ENCODE assay signal across 14 mouse cellular contexts in the genomic region with DNA sequence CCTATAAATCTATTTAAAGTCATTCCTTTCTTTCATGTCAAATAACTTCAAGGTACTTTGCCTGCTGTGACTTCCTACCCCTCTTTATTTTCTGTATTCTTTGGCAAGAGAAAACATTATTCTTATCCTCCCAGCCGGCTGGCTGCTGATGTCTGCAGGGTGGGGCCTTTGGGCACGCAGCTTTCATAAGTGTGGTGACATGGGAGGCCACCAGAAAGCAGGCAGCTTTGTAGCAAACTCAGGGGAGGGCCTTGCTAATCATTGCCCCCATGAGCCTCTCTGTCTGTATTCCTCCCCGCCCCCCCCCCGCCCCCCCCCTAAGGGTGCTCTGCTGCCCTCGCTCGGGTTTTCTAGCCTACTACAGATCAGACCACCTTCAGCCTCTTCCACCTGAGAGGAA. TPM values are rescaled to one million over a fixed set of nuclear protein-coding genes. Genes with fewer than 3 reads are reported as not detected.
DNase-seq lines count a peak whose midpoint lies in the region; ATAC-seq and TF ChIP-seq lines count a peak whose summit lies in the region.
"Had no signal": no experiment of that assay in that cellular context is flagged by ENCODE, and none has a peak within 500 bp of the region (broad histone marks: within the 10 kb centered on the region; RNA-seq: fewer than 3 reads in every experiment).

No protein-coding gene starts in this region.

- H3K4me3 ChIP-seq in heart, embryonic 13.5 days, result peak overlapping the region; percentile 6; the same call in 1 of the 2 replicates
- H3K4me3 ChIP-seq in hindbrain, embryonic 14.5 days (replicated peaks; ENCODE audit: low read length), result no peak overlapping the region
- peak overlapping the region; percentile 20; the same call in 1 of the 2 replicates for H3K4me3 ChIP-seq in midbrain, postnatal 0 days (ENCODE audit: low read depth, low read length)
- H3K4me3 ChIP-seq: megakaryocyte, embryonic 14.5 days had no signal

- H3K27me3 ChIP-seq in heart, embryonic 13.5 days (replicated peaks), result no peaks in the 10 kb centered on the region
- H3K27me3 ChIP-seq in hindbrain, embryonic 14.5 days (ENCODE audit: control insufficient read depth, insufficient read depth, low read length), result no peaks in the 10 kb centered on the region
- H3K27me3 ChIP-seq in midbrain, postnatal 0 days (ENCODE audit: insufficient read depth, low read length), result no peaks in the 10 kb centered on the region

- peaks cover 3% of the 10 kb centered on the region; the same call in 1 of the 2 replicates for H3K9me3 ChIP-seq in heart, embryonic 13.5 days
- peaks cover 15% of the 10 kb centered on the region for H3K9me3 ChIP-seq in hindbrain, embryonic 14.5 days (ENCODE audit: control insufficient read depth, low read length)
- 0 out of 2 replicates have a peak, but pooled peaks cover 2% of the 10 kb centered on the region for H3K9me3 ChIP-seq in midbrain, postnatal 0 days (ENCODE audit: low read length)

- no peaks in the 10 kb centered on the region for H3K36me3 ChIP-seq in heart, embryonic 13.5 days
- H3K36me3 ChIP-seq in hindbrain, embryonic 14.5 days (replicated peaks; ENCODE audit: control insufficient read depth, insufficient read depth), result no peaks in the 10 kb centered on the region
- no peaks in the 10 kb centered on the region for H3K36me3 ChIP-seq in midbrain, postnatal 0 days (ENCODE audit: insufficient read depth, low read length)

- no peak for DNase-seq in heart, postnatal 4 days
- DNase-seq in brain, embryonic 14.5 days (ENCODE audit: low read depth), result peak; percentile 0
- DNase-seq in hindbrain, embryonic 14.5 days (ENCODE audit: low spot score), result peak; percentile 23
- DNase-seq in midbrain, postnatal 0 days (ENCODE audit: low spot score), result peak; percentile 1
- DNase-seq in adrenal gland, postnatal 4 days (ENCODE audit: low spot score in 2 of 2), result no peak
- DNase-seq in spleen, postnatal 14 days (ENCODE audit: low spot score in 2 of 2), result no peak
- DNase-seq in adrenal gland, adult 2 months, result no peak
- DNase-seq: cerebellum, postnatal 36 days; gastrocnemius, postnatal 10 days; kidney, postnatal 25 days; thymus, adult 2 months had no signal

- no peak overlapping the region for H3K27ac ChIP-seq in heart, embryonic 13.5 days (replicated peaks)
- H3K27ac ChIP-seq in hindbrain, embryonic 14.5 days, result no peak overlapping the region
- H3K27ac ChIP-seq in midbrain, postnatal 0 days (ENCODE audit: low read depth, low read length), result no peak overlapping the region

- H3K4me2 ChIP-seq in heart, embryonic 13.5 days, result peak overlapping the region; percentile 47
- peak overlapping the region; percentile 34 for H3K4me2 ChIP-seq in hindbrain, embryonic 14.5 days (replicated peaks)
- peak overlapping the region; percentile 43 for H3K4me2 ChIP-seq in midbrain, postnatal 0 days (ENCODE audit: low read depth, low read length, poor library complexity, severe bottlenecking)

- no peak for TF ChIP-seq CTCF in brain, embryonic 14.5 days (IDR thresholded peaks at IDR 0.05; ENCODE audit: borderline replicate concordance, extremely low read depth, insufficient read depth, insufficient read length)
- no peak for TF ChIP-seq CTCF in midbrain, postnatal 0 days (IDR thresholded peaks at IDR 0.05)

- no peaks in the 10 kb centered on the region for H3K4me1 ChIP-seq in heart, embryonic 13.5 days
- H3K4me1 ChIP-seq in hindbrain, embryonic 14.5 days (replicated peaks; ENCODE audit: control insufficient read depth, insufficient read depth, low read length), result no peaks in the 10 kb centered on the region
- no peaks in the 10 kb centered on the region for H3K4me1 ChIP-seq in midbrain, postnatal 0 days (ENCODE audit: insufficient read depth, low read length)
- H3K4me1 ChIP-seq: megakaryocyte, embryonic 14.5 days had no signal

- TF ChIP-seq POLR2A in brain, embryonic 14.5 days (IDR thresholded peaks at IDR 0.05; ENCODE audit: borderline replicate concordance, extremely low read depth, insufficient read depth, insufficient read length, poor library complexity, severe bottlenecking), result no peak

- no peak for ATAC-seq in heart, embryonic 13.5 days (ENCODE audit: extremely low read depth, insufficient number of reproducible peaks, low FRiP score, low TSS enrichment)
- no peak for ATAC-seq in hindbrain, embryonic 14.5 days (ENCODE audit: low FRiP score)
- ATAC-seq in midbrain, postnatal 0 days (ENCODE audit: low FRiP score), result no peak

- no peak overlapping the region for H3K9ac ChIP-seq in heart, embryonic 13.5 days
- H3K9ac ChIP-seq in hindbrain, embryonic 14.5 days, result 0 out of 2 replicates have a peak overlapping the region, but pooled peaks have one; percentile 24
- H3K9ac ChIP-seq in midbrain, postnatal 0 days (replicated peaks; ENCODE audit: low read length, poor library complexity, severe bottlenecking), result peak overlapping the region; percentile 13; the same call in 1 of the 2 replicates

- WGBS in heart, embryonic 13.5 days, result under 1% methylated on average over 6 of the region's 6 CpGs
- WGBS in hindbrain, embryonic 14.5 days, result 4% methylated on average over 6 of the region's 6 CpGs
- 2% methylated on average over 4 of the region's 6 CpGs for WGBS in midbrain, postnatal 0 days

RNA-seq across cellular contexts. Expression of a gene that starts 5.9 kb away (rescaled TPM):
- polyA plus RNA-seq in heart, embryonic 13.5 days (2015; fragmentation: Nextera tagmentation; extraction: Ambion mirVana), result not detected in 2 replicates
- not detected for total RNA-seq in heart, postnatal 4 days (2021)
- polyA plus RNA-seq in brain, embryonic 14.5 days (2012; rRNA removed), result not detected in 2 replicates
- not detected in 2 replicates for polyA plus RNA-seq in hindbrain, embryonic 14.5 days (2014; fragmentation: Nextera tagmentation; extraction: Ambion mirVana)
- total RNA-seq in midbrain, postnatal 0 days (2014; rRNA removed), result not detected in 2 replicates
- not detected in 2 replicates for polyA plus RNA-seq in midbrain, postnatal 0 days (2015; fragmentation: Nextera tagmentation; extraction: Ambion mirVana)
- not detected for total RNA-seq in adrenal gland, postnatal 4 days (2021)
- not detected for total RNA-seq in adrenal gland, adult 2 months (2021)
- polyA plus RNA-seq in adrenal gland, adult 2 months (2012; rRNA removed), result not detected in 2 replicates
- total RNA-seq: gastrocnemius, postnatal 10 days; liver, adult 2 months had no signal
- polyA plus RNA-seq: liver, adult 2 months; thymus, adult 2 months had no signal

RNA-seq across cellular contexts. Expression of a gene that starts 16.1 kb away (rescaled TPM):
- polyA plus RNA-seq in heart, embryonic 13.5 days (2015; fragmentation: Nextera tagmentation; extraction: Ambion mirVana), result not detected in 2 replicates
- not detected for total RNA-seq in heart, postnatal 4 days (2021)
- polyA plus RNA-seq in brain, embryonic 14.5 days (2012; rRNA removed), result 0.01 and 0.03 TPM in 2 replicates
- 0.03 TPM in 1 of 2 replicates, not detected in the other for polyA plus RNA-seq in hindbrain, embryonic 14.5 days (2014; fragmentation: Nextera tagmentation; extraction: Ambion mirVana)
- total RNA-seq in midbrain, postnatal 0 days (2014; rRNA removed), result 0.05 TPM in 1 of 2 replicates, not detected in the other
- 0.04 TPM in 1 of 2 replicates, not detected in the other for polyA plus RNA-seq in midbrain, postnatal 0 days (2015; fragmentation: Nextera tagmentation; extraction: Ambion mirVana)
- not detected for total RNA-seq in adrenal gland, postnatal 4 days (2021)
- under 1 TPM in 1 of 2 experiments, not detected in 1; 0.03 TPM for total RNA-seq in adrenal gland, adult 2 months (2021)
- polyA plus RNA-seq in adrenal gland, adult 2 months (2012; rRNA removed), result not detected in 2 replicates
- total RNA-seq: gastrocnemius, postnatal 10 days; liver, adult 2 months had no signal
- polyA plus RNA-seq: liver, adult 2 months; thymus, adult 2 months had no signal

RNA-seq across cellular contexts. Expression of a gene that starts 21.2 kb away (rescaled TPM):
- not detected in 2 replicates for polyA plus RNA-seq in heart, embryonic 13.5 days (2015; fragmentation: Nextera tagmentation; extraction: Ambion mirVana)
- not detected for total RNA-seq in heart, postnatal 4 days (2021)
- polyA plus RNA-seq in brain, embryonic 14.5 days (2012; rRNA removed), result not detected in 2 replicates
- polyA plus RNA-seq in hindbrain, embryonic 14.5 days (2014; fragmentation: Nextera tagmentation; extraction: Ambion mirVana), result not detected in 2 replicates
- total RNA-seq in midbrain, postnatal 0 days (2014; rRNA removed), result not detected in 2 replicates
- not detected in 2 replicates for polyA plus RNA-seq in midbrain, postnatal 0 days (2015; fragmentation: Nextera tagmentation; extraction: Ambion mirVana)
- total RNA-seq in adrenal gland, postnatal 4 days (2021), result not detected
- not detected for total RNA-seq in adrenal gland, adult 2 months (2021)
- polyA plus RNA-seq in adrenal gland, adult 2 months (2012; rRNA removed), result not detected in 2 replicates
- total RNA-seq: gastrocnemius, postnatal 10 days; liver, adult 2 months had no signal
- polyA plus RNA-seq: thymus, adult 2 months had no signal

RNA-seq across cellular contexts. Expression of a gene that starts 29.6 kb away (rescaled TPM):
- not detected in 2 replicates for polyA plus RNA-seq in heart, embryonic 13.5 days (2015; fragmentation: Nextera tagmentation; extraction: Ambion mirVana)
- total RNA-seq in heart, postnatal 4 days (2021), result not detected
- not detected in 2 replicates for polyA plus RNA-seq in brain, embryonic 14.5 days (2012; rRNA removed)
- not detected in 2 replicates for polyA plus RNA-seq in hindbrain, embryonic 14.5 days (2014; fragmentation: Nextera tagmentation; extraction: Ambion mirVana)
- total RNA-seq in midbrain, postnatal 0 days (2014; rRNA removed), result not detected in 2 replicates
- polyA plus RNA-seq in midbrain, postnatal 0 days (2015; fragmentation: Nextera tagmentation; extraction: Ambion mirVana), result not detected in 2 replicates
- not detected for total RNA-seq in adrenal gland, postnatal 4 days (2021)
- total RNA-seq in adrenal gland, adult 2 months (2021), result not detected
- not detected in 2 replicates for polyA plus RNA-seq in adrenal gland, adult 2 months (2012; rRNA removed)
- total RNA-seq: gastrocnemius, postnatal 10 days; liver, adult 2 months had no signal
- polyA plus RNA-seq: liver, adult 2 months; thymus, adult 2 months had no signal

RNA-seq across cellular contexts. Expression of a gene that starts 47.1 kb away (rescaled TPM):
- polyA plus RNA-seq in heart, embryonic 13.5 days (2015; fragmentation: Nextera tagmentation; extraction: Ambion mirVana), result not detected in 2 replicates
- total RNA-seq in heart, postnatal 4 days (2021), result not detected
- not detected in 2 replicates for polyA plus RNA-seq in brain, embryonic 14.5 days (2012; rRNA removed)
- polyA plus RNA-seq in hindbrain, embryonic 14.5 days (2014; fragmentation: Nextera tagmentation; extraction: Ambion mirVana), result not detected in 2 replicates
- not detected in 2 replicates for total RNA-seq in midbrain, postnatal 0 days (2014; rRNA removed)
- not detected in 2 replicates for polyA plus RNA-seq in midbrain, postnatal 0 days (2015; fragmentation: Nextera tagmentation; extraction: Ambion mirVana)
- not detected for total RNA-seq in adrenal gland, postnatal 4 days (2021)
- not detected for total RNA-seq in adrenal gland, adult 2 months (2021)
- polyA plus RNA-seq in adrenal gland, adult 2 months (2012; rRNA removed), result not detected in 2 replicates
- total RNA-seq: gastrocnemius, postnatal 10 days; liver, adult 2 months had no signal
- polyA plus RNA-seq: liver, adult 2 months; thymus, adult 2 months had no signal

Comparison
In these comparisons a context has a peak if more than half of its experiments do, and no peak if none do; other contexts are left out.
1. DNase-seq: peak in brain, embryonic 14.5 days (single experiment), hindbrain, embryonic 14.5 days (single experiment) and midbrain, postnatal 0 days (single experiment); none in heart, postnatal 4 days (single experiment), adrenal gland, postnatal 4 days (0 of 2), spleen, postnatal 14 days (0 of 2) and adrenal gland, adult 2 months (single experiment).
2. Peak in every context shown above with its lines, with median percentiles within 50 percentile points of each other: H3K4me2 ChIP-seq.